Mouse (Mus musculus) cerebellum, postnatal 14 days (tissue): Measurements from ENCODE around the gene Fryl.

ENCODE experiments used
- DNase-seq, 2 experiments: peaks; one replicate each; pipeline ENCODE4 v3.0.0; 2021; ENCODE audit warnings: mixed read lengths in 2 of 2

Gene Fryl

GRCm38 (mm10) chr5:73192870-73193576 is 63.4 kb downstream of the Fryl start:
- no peak for DNase-seq

- no peak for DNase-seq
Measured at GRCm38 (mm10) chr5:73191765-73192164, 64.7 kb downstream of the Fryl start.

DNA sequence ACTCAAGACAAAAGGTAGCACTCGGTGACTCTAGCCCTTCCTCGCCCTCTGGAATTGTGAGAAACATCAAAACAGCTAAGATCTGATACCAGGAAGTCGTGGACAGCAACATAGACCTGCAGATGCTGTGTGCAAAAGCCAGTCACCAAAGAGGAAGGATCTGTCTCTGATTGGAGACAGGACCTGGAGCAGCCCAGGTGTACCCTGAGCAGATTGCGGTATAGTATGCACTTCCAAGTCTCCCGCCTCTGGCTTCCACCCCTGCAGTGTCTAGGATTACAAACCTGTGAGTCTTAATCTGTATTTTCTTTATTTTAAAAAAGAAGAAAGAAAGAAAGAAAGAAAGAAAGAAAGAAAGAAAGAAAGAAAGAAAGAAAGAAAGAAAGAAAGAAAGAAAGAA is 66.3 kb downstream of the Fryl start:
- no peak for DNase-seq

DNA sequence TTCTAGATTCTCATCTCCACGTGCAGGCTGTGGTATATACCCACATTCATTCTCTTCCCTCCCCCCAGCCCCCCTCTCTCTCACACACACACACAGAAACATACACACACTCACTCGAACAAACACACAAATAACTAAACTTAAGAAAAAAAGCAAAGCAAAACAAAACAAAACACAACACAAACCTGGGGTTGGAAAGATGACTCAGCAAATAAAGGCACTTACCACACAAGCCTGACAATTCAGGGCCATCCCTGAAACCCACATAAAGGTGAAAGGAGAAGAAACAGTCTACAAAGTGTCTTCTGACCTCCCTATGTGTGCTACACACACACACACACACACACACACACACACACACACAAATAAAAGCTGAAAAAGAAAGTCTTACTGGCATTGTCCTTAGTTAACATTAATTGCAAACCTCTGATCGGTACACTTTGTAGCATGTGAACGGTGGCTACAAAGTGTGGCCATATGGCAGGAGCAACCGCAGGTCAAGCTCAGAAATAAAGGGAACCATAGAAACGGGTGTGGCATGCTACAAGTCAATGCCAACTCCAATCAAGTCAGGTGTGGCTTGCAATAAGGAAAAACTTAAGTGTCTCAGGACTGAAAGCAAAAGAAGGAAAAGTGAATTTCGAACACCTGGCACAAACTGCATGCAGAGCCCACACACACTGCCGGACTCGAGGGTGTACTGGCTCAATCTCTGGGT is 66.8 kb downstream of the Fryl start:
- no peak for DNase-seq

DNA sequence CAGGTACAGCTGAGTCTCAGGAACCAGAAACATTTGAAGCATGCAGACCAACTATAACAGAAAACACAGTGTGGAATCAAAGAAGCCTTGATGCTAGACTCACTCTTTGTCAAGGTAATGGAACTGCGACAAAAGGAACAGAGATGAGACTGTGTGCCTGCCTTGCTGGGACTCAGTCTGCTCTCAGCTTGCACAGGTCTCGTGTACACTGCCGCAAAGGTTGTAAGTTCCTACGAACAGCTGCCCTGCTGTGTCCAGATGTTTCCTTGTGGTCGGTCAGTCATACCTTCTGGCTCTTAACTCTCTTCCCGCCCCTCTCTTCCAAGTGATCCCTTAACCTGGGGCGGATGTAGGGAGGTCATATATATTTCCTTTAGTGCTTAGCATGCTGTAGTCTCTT is 67.8 kb downstream of the Fryl start:
- DNase-seq = no peak

DNA sequence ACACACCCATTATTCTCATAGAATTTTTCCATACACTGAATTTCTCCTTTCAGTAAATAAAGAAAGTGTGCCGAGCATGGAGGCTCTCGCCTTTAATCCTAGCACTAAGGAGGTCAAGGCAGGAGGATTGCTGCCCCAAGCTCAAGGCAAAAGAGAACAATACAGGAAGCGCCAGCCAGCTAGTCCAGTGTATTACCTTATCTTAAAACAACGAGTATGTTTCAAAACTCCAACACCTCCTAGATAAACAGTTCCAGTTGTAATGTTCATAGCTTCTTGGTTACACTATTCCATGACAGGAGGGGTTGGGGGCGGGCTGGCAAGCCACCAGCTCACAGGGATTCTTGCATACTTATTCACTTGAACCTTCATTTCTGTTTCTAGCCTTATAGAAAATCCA is 68.3 kb downstream of the Fryl start:
- DNase-seq = no peak

DNA sequence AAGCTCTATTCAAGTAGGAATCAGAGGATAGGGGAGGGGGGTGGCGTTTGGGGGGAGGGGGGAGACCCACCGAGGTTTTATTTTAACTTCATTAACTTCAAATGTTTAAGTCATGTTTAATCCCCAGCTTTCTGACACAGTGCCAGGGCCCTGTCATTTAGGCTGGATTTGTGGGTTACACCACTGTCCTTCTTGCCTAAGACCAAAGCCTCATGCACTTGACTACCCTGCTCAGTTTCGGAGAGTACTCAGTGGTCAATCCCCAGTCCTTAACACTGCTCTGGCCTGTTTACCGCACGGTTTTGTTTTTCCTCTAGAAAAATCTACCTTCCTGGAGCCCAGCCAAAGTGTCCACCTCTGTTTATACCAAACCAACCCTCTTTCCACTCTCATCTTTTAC is 69.5 kb downstream of the Fryl start:
- no peak for DNase-seq

- no peak for DNase-seq
Measured at GRCm38 (mm10) chr5:73185424-73185823, 71.0 kb downstream of the Fryl start.

DNA sequence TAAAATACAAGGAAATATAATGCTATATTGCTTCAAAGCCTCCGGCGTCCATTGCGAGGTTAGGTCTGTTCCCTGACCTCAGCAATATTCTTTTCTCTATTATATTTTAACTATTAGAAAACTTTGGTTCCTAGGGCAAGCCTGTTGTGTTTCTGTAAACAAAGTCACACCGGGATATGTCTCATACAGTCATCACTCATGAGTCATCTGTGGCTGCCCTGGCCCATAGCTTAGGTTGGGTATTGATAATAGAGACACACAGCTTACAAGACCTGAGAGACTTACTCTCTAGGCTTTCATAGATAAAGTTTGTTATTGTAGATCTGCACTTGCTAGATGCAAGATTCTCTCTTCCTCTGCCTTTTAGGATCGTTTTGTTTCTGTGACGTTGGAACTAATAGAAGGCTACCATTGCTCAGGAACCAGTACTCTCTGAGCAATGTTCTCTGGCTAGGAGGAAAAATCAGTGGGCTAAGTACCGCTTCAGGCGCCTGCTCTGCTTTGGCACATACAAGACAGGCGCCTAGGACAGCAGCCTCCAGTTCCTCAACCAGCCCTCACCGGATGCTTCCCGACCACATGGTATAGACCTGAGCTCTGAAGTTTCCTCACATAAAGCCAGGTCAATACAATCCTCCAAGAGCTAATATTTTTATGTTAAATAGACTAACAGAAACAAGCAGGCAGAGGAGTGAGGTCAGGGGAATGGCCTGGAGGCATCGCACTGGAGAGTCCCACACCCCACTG is 73.5 kb downstream of the Fryl start:
- no peak for DNase-seq

GRCm38 (mm10) chr5:73182191-73182590 is 74.2 kb downstream of the Fryl start:
- DNase-seq = no peak

DNA sequence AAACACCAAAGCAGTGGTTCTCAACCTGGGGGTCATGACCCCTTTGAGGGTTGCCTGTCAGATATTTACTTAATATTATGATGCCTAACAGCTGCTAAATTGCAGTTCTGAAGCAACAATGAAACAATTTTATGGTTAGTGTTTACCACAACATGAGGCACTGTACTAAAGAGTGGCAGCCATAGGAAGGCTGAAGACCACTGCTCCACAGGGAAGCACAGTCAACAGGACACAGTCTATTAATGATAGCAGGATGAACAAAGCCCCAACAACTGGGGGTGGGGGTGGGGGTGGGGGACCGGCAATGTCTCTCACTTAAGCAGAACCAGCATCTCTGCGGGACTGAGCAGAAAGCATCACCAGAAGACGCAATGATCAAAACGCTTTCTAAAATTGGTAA is 80.1 kb downstream of the Fryl start:
- no peak for DNase-seq

DNA sequence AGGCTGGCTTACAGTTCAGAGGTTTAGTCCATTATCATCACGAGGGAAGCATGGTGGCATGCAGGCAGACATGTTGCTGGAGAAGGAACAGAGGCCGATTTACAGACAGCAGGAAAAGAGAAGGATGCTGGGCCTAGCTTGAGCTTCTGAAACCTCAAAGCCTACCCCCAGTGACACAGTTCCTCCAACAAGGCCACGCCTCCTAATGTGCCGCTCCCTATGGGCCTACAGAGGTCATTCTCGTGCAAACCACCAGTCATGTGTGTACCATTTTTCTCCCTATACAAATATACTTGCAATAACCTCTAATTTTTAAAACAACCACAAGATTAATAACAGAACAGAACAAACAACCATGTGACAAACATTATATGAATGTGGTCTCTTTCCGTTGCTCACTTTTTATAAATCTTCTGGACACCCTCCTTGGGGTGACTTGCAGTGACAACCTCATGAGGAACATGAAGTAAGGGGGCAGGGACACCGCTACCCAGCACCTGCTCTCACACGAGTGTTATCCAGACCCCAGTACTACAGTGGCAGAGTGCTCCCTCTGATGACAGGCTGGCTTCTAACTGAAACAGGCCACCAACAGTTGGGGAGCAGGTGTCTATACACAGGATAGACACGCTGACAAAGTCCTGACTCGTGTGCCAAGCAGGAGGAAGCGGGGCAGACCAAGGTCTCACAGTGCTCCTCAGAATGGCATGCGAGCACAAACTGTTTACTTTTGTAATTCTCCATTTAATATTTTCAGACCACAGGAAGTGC is 80.9 kb downstream of the Fryl start:
- no peak for DNase-seq

DNA sequence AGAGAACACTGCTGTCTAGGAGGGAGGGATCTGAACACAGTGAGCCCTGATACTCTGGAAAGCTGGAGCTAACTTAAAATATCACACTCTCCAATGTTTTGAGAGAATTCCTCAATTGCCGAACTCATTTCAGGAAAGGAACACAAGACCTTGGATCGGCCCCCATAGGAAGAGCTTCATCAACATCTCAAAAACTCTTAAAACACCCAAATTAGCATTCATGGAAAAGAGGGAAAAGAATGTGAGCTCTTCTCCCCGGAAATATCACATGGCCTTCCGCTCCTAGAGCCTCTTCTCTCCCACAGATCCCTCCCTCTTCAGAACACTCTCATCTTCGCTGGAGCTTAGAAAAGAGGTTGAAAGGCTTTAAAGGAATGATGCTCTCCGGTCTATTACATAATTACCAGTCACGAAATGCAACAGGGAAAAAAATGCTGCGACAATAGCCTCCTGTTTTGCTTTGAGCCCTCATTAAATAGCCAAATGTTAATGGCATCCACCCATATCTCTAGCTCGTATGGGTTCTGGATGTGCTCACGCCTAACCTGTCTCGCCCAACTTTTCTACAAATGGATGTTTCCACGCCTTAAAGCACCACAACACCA is 84.4 kb downstream of the Fryl start:
- DNase-seq = no peak

DNA sequence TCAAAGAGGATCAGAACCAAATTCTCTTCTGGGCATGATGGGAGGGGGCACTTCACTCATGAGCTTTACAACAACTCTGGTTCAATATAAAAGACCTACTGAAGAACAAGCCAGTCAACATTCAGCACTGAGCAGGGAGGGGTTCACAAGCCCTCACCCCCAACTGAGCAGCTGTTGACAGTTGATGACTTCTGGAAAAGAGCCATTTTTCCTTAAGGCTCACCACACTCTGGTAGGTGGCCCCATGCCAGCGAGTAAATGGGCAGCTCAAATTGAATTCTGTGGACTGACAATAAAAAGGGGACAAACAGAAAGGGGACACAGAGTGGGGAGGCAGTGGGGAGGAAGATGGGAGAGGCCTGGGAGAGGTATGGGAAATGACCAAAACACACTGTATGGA is 85.2 kb downstream of the Fryl start:
- DNase-seq = peak in 1 of 2 experiments; percentile 18

DNA sequence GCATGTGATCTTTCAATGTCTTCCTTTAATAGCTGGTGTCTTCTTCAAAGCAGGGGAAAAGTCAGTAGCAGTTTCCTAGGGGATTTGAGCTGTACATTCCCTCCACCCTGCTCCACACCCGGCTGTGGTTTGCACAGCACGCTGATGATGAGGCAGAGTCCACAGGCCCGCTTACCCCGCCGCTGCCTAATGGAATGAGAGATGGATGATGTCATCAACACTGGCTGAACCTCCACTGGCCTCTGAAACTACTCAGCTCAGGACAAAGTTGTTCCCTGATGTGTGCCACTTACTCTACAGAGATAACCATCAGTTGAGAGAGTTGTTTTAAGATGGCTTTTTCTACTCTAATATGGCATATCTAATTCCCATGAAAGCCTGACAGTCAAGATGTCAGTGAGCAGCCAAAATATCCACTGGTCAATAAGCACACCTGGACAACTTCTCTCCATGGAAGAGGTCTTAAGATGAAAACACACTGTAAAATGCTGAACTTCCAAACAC is 87.6 kb downstream of the Fryl start:
- DNase-seq = no peak

- peak; percentile 42 to 44 for DNase-seq
Measured at GRCm38 (mm10) chr5:73167976-73168768, 88.2 kb downstream of the Fryl start.

DNA sequence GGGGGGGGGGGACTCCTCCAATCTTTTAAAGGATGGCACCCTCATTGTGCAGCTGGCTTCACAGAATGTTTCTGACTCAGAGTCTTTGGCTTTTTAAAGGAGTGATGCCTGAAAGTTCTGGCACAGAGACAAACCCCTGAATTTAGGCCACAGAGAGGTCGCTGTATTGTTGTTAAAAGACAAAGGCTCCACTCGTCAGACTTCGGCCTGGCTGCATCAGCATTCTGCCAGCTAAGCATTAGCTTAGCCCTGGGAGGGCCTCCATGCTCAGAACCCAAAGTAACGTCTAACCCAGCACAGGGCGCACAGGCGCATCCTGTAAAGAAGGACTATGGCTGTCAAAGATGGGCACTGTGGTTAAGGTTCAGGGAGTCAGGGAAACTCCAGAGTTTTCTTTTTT is 92.4 kb downstream of the Fryl start:
- no peak for DNase-seq

DNA sequence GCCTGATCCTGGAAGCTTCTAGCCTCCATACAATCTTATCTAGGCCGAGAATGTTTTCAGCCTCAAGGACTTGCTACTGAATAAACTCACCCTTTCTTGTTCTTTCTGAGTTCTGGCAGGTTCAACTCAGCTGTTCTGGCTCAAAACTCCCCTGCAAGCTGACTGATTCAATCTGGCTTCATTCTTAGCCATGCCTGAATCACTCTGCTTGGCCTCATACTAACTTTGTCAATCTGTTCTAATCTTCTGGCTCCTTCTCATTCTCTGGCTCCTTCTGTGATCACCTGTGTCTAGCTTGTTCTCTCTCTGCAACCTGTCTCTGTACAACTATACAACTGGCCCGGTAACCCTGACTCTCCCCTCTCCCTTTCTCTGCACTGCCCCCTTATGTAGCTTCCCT is 93.9 kb downstream of the Fryl start:
- DNase-seq = no peak

DNA sequence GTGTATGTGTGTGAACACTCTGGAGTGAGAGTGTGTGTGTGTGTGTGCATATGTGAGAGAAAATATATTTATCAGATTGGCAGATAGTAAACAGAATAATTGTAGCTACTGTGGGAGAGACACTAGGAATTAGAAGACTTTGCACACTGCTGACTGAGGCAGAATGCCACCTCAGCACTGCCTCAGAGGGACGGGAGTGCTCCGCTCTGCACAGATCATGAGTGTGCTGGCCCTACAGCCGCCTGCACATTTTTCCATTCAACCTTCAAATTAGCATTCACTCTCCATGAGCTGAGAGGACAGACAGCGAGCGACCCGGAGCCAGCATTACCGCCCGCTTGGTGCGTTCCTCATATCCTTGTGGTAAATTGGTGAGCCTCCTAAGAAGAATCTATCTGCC is 96.0 kb downstream of the Fryl start:
- peak in 1 of 2 experiments; percentile 29 for DNase-seq

GRCm38 (mm10) chr5:73157502-73157901 is 98.9 kb downstream of the Fryl start:
- DNase-seq = no peak

DNA sequence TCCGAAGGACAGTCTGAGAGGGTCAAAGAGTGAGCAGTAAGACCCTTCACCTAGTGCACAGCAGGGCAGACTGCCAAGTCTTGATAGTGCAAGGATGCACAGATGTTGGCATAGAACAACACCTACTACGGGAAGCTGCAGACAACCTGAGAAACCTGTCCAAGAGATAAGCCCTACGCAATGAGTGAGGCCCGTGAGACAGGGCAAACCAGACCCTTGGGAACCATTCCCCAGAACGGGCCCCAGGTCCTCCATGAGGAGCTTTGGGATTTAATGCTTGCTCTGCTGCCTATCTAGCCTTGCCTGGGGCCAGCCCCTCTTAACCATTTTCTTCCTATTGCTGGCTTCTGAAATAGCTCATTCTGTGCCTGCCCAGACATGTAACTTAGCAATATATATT is 99.4 kb downstream of the Fryl start:
- DNase-seq = no peak
